Mouse (Mus musculus): Measurements from ENCODE around the gene Znhit1.

- no peak for TF ChIP-seq CTCF (IDR thresholded peaks at IDR 0.05; ENCODE audit: low read depth)
- no peak for TF ChIP-seq EP300 (optimal IDR thresholded peaks at IDR 0.05)
These were observed 27.8 kb downstream of the Znhit1 start for GRCm38 (mm10) chr5:136960053-136960452.
